Mouse (Mus musculus): ENCODE measurements around the gene Gja8. TPM values are rescaled to one million over a fixed set of nuclear protein-coding genes. Genes with fewer than 3 reads are reported as not detected.

The Gja8 gene
- total RNA-seq, 2 experiments from 2014 or later = not detected

DNA sequence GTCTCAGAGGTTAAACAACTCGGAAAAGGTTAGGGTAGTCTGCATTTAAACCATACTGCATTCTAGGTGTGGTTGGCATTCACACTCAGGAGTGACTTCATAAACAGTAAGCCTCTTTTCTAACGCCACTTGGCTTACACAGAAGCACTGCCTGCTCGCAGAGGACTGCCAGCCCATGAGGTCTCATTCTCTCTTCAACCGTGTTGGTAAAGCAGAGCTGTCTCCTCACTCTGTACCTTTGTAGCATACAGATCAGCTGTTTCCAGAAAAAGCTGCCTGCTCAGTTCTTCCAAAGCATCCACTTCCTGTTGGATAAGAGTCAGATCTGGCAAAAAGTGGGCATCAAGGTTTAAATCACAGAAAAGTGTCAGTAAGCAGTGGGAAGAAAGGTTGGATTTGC is 45.4 kb downstream of the Gja8 start:
- DNase-seq (ENCODE audit: low spot score in 2 of 2) = no peak

DNA sequence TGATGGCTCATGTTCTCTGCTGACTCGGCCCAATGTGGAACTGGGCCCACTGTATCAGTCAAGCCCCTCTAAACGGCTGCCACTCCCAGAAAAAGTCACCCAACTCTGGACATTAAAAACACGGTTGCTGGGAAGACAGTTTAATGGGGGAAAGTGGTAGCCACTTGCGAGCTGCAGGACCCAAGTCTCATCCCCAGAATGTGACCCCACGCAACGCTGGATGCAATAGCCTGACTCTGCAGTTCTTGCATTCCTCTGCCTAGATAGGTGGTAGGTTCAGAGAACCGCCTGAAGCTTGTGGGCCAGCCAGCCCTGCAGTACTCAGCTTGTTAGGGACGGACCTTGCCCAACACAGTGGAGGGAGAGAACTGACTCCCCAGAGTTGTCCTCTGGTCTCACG is 46.3 kb downstream of the Gja8 start:
- no peak for DNase-seq (ENCODE audit: low spot score in 2 of 2)

DNA sequence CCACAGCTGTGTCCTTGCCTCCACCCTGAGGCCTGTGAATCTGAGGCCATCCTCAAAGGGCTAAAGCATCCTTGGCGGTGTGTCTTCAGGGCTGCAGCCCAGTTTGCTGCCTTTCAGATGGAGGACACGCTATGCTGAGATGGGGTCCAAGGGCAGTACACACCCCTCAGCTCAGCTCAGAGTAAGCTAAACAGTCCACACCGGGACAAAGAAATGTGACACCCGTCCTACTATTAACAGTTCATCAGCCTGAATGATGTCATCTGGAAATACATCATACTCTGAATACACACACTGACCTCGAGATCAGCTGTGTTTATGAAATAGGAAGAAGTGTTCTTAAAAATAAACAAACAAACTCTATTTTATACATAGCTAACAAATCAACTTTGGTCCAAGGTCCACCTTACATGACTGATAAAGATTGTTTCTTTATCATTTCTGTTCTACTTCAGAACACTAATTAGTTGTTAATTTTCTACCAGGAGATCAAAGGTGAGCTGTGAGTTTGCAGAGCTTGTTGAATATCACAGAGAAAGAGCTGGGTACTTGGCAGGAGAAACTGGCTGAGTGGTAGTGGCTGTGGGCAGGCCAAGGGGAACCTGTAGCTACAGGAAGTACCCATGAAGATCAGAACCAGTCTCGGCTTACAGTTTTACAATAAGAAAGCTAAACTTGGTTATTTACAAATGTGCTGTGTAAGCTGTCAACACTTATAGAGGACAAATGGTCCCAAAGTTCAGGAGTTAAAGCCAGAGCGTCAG is 50.8 kb downstream of the Gja8 start:
- DNase-seq (ENCODE audit: low spot score in 2 of 2) = no peak

DNA sequence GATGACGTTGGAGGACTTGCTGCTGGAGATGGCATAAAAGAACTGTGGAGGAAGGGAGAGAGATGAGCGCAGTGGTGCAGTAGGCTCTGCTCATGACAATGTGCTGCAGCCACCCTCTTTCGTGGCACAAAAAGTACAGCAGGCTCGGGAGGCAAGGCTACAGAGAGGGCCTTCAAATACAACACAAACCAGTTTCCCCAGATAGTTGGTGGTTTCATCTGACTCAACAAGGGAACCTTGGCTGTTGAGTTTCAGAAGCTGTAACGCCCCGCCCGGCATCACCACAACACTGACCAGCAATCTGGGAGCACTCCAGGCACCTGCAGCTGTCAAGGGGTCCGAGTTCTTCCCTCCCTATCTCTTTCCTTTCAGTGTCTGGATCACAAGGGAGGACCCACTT is 53.3 kb downstream of the Gja8 start:
- DNase-seq (ENCODE audit: low spot score in 2 of 2) = no peak

DNA sequence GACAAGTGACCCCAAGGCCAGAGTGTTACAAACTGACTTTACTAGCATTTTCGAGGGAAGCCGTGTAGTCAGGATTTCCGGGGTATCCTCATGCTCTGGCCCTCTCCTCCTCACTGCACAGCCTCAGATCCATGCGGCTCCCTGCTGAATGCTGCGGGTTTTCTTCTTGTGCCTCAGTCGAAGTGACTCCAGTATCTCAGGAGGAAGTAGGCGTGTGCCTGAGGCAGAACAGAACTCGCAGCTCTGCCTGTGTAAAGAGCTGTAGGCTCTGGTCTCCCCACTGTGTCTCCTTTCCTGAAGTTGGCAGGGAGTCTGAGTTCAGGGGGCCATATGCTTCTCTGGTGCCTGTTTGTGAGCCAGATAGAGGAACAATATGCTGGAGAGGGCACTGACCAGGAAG is 54.8 kb downstream of the Gja8 start:
- no peak for DNase-seq (ENCODE audit: low spot score in 2 of 2)

DNA sequence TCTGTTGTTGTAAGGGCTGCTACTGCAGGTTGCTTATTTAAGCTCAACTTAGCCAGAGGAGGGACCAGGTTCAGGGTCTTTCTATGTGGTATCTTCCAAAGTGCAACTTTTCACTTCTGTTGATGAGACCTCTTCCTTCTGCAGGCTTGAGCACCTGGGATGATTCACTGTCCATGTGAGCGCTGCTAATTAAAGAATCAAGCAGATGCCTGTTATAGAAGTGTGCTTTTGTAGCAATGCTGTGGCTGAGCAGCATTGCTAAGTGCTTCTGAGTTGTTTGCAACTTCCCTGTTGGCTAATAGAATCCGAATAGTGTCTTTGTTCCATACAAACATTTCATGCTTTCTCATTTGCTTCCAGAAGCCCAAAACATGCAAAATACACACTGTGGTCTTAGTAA is 55.5 kb downstream of the Gja8 start:
- DNase-seq (ENCODE audit: low spot score in 2 of 2) = no peak

DNA sequence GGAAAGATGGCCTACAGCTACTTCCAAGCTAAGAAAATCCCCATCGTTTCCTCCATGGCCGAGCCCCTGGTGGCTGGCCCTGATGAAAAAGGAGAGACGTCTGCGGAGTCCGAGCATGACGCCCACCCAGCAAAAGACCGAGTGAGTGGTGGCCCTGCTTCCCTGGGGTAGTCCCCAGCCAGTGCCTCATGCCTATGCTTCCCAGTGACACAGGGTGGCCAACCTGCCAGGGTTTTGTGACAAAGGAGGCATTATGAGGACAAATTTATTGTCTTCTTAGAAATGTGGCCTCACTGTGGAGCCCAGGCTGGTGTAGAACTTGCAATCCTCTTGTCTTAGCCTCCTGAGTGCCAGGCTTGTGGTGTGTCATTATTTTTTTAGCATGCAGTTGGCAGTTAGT is 56.7 kb downstream of the Gja8 start:
- no peak for DNase-seq (ENCODE audit: low spot score in 2 of 2)

DNA sequence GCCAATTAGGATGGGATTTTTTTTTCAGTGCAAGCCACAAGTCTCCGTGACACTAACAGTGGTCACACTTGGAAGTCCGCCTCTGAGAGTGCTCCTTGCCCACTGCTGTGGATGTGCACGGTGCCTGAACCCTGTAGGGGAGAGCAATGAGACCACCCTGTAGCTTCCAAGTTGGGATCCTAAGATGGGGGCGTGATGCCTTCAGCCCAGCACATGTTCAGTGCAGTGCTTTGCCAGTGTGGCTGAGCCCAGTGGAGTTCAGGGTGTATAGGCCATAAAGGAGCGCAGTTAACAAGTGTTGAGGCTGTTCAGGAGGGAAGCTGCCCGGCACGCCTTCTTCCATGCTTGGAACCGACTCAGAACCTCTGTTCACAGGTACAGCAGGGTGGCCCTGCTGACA is 57.3 kb downstream of the Gja8 start:
- DNase-seq (ENCODE audit: low spot score in 2 of 2) = no peak

DNA sequence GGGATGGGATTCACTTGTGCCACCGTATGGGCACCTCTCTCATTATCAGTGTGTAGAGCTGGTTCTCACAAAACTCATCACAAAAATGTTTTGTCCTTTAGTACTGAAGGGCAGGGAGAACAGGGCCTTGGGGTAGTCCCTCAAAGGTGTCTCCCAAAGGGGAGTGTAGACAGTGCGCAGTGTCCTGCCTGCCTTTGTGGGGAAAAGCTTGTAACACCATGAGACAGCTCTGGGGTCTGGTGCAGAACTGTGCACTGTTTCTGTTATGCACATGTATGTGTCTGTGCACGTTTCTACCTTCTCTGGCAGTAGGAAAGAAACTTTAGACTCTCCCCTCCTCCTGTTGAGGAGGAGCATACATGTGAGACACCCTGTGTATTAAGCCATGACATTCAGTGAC is 58.0 kb downstream of the Gja8 start:
- DNase-seq (ENCODE audit: low spot score in 2 of 2) = no peak

Other genes with a start within 250 kb of the Gja8 start
- gene Pias3, start 229.6 kb downstream of the Gja8 start, total RNA-seq (2021) = 10 to 100 TPM; 50.1 to 55.1 TPM
- 1 to 10 TPM; 2.7 to 3.6 TPM for gene Nudt17, start 217.5 kb downstream of the Gja8 start, total RNA-seq (2021)
- gene Polr3c, start 198.4 kb downstream of the Gja8 start, total RNA-seq (2021) = 10 to 100 TPM; 39.5 to 43.4 TPM
- 10 to 100 TPM; 37.0 to 39.7 TPM for gene Rnf115, start 198.4 kb downstream of the Gja8 start, total RNA-seq (2021)
- 10 to 100 TPM in 1 of 2 experiments, 1 to 10 TPM in 1; 7.2 to 40.4 TPM for gene Pdzk1, start 96.7 kb downstream of the Gja8 start, total RNA-seq (2021)
- under 1 TPM in 1 of 2 experiments, not detected in 1; 0.48 TPM for gene Cd160, start 96.7 kb downstream of the Gja8 start, total RNA-seq (2021)
- 1 to 10 TPM; 3.7 to 4.1 TPM for gene Gja5, start 21.3 kb downstream of the Gja8 start, total RNA-seq (2021)
- 10 to 100 TPM; 29.1 to 34.6 TPM for gene Gpr89, start 20.7 kb downstream of the Gja8 start, total RNA-seq (2021)
- gene Acp6, start 232.8 kb upstream of the Gja8 start, total RNA-seq (2021) = 10 to 100 TPM; 43.5 to 50.8 TPM